Mouse (Mus musculus) midbrain, embryonic 13.5 days (tissue): Measurements from ENCODE around the gene Gast. TPM values are rescaled to one million over a fixed set of nuclear protein-coding genes. Genes with fewer than 3 reads are reported as not detected.

ENCODE experiments used
- polyA plus RNA-seq: library from polyadenylated mRNA; unstranded; fragments of >200 nt; fragmentation: Nextera tagmentation; extraction: Ambion mirVana; gene quantifications from 2 replicates; pipeline ENCODE4 v1.2.1, GENCODE M21; 2015

The Gast gene
- polyA plus RNA-seq, 1 experiment from 2014 or later: 1.2 TPM

Other genes starting within 250 kb of the Gast start
- not detected in 2 replicates for gene Krt32, start 246.2 kb upstream of the Gast start, polyA plus RNA-seq
- gene Krt35, start 238.2 kb upstream of the Gast start, polyA plus RNA-seq: not detected in 2 replicates
- gene Krt36, start 228.8 kb upstream of the Gast start, polyA plus RNA-seq: not detected in 2 replicates
- 0.22 TPM in 1 of 2 replicates, not detected in the other for gene Krt13, start 212.8 kb upstream of the Gast start, polyA plus RNA-seq
- 0.41 and 0.98 TPM in 2 replicates for gene Krt15, start 198.5 kb upstream of the Gast start, polyA plus RNA-seq
- gene Krt19, start 185.7 kb upstream of the Gast start, polyA plus RNA-seq: 0.86 and 1.4 TPM in 2 replicates
- not detected in 2 replicates for gene Krt9, start 141.2 kb upstream of the Gast start, polyA plus RNA-seq
- 0.15 and 0.22 TPM in 2 replicates for gene Krt14, start 126.9 kb upstream of the Gast start, polyA plus RNA-seq
- gene Krt16, start 85.5 kb upstream of the Gast start, polyA plus RNA-seq: not detected in 2 replicates
- gene Krt17, start 73.4 kb upstream of the Gast start, polyA plus RNA-seq: not detected in 2 replicates
- gene Krt42, start 64.5 kb upstream of the Gast start, polyA plus RNA-seq: not detected in 2 replicates
- gene Eif1, start 14.5 kb upstream of the Gast start, polyA plus RNA-seq: 1,443 and 1,564 TPM in 2 replicates
- 137 and 168 TPM in 2 replicates for gene Hap1, start 21.7 kb downstream of the Gast start, polyA plus RNA-seq
- 69.2 and 70.5 TPM in 2 replicates for gene Jup, start 63.4 kb downstream of the Gast start, polyA plus RNA-seq
- gene P3h4, start 80.4 kb downstream of the Gast start, polyA plus RNA-seq: 13.7 and 16.8 TPM in 2 replicates
- gene Fkbp10, start 81.3 kb downstream of the Gast start, polyA plus RNA-seq: 16.4 and 19.9 TPM in 2 replicates
- 99.3 and 101 TPM in 2 replicates for gene Nt5c3b, start 107.4 kb downstream of the Gast start, polyA plus RNA-seq
- gene Klhl10, start 107.5 kb downstream of the Gast start, polyA plus RNA-seq: 0.85 and 1.2 TPM in 2 replicates
- 12.9 and 13.1 TPM in 2 replicates for gene Klhl11, start 138.3 kb downstream of the Gast start, polyA plus RNA-seq
- 272 and 273 TPM in 2 replicates for gene Acly, start 193.6 kb downstream of the Gast start, polyA plus RNA-seq
- 2.8 and 3.0 TPM in 2 replicates for gene Ttc25, start 211.2 kb downstream of the Gast start, polyA plus RNA-seq
- 21.5 and 23.6 TPM in 2 replicates for gene Cnp, start 240.5 kb downstream of the Gast start, polyA plus RNA-seq